Mouse (Mus musculus): ENCODE data around the gene Xntrpc. TPM values are rescaled to one million over a fixed set of nuclear protein-coding genes. Genes with fewer than 3 reads are reported as not detected.

Gene Xntrpc
- polyA plus RNA-seq, 1 experiment from 2014 or later, result 2.5 TPM

GRCm38 (mm10) chr7:102087336-102087735 is 21.8 kb downstream of the Xntrpc start:
- no peak for ATAC-seq (ENCODE audit: low FRiP score)
- H3K27ac ChIP-seq, result no peak overlapping the region
- 85% methylated on average over 4 of the region's 4 CpGs for WGBS
- H3K9me3 ChIP-seq (replicated peaks), result no peaks in the 10 kb centered on the region
- H3K27me3 ChIP-seq, result no peaks in the 10 kb centered on the region
- no peak overlapping the region for H3K4me3 ChIP-seq
- H3K9ac ChIP-seq, result no peak overlapping the region
- no peaks in the 10 kb centered on the region for H3K4me1 ChIP-seq
- H3K4me2 ChIP-seq (replicated peaks), result no peak overlapping the region
- peaks cover 45% of the 10 kb centered on the region for H3K36me3 ChIP-seq

- H3K9ac ChIP-seq, result no peak overlapping the region
- H3K9me3 ChIP-seq (replicated peaks), result no peaks in the 10 kb centered on the region
- peaks cover 8% of the 10 kb centered on the region; the same call in 1 of the 2 replicates for H3K27me3 ChIP-seq
- peaks cover 23% of the 10 kb centered on the region for H3K4me1 ChIP-seq
- WGBS, result 5% methylated on average over 30 of the region's 30 CpGs
- H3K27ac ChIP-seq, result no peak overlapping the region
- ATAC-seq (ENCODE audit: low FRiP score), result peak; percentile 60
- H3K4me2 ChIP-seq (replicated peaks), result peak overlapping the region; percentile 48
- 0 out of 2 replicates have a peak, but pooled peaks cover 6% of the 10 kb centered on the region for H3K36me3 ChIP-seq
- peak overlapping the region; percentile 16 for H3K4me3 ChIP-seq
Measured at GRCm38 (mm10) chr7:102099760-102100661, 34.5 kb downstream of the Xntrpc start.

- Histone ChIP-seq H3K4me3 (no peak overlapping the region), H3K36me3 (0 out of 2 replicates have a peak, but pooled peaks cover 3% of the 10 kb centered on the region), H3K9ac (no peak overlapping the region), H3K9me3 (replicated peaks) (no peaks in the 10 kb centered on the region), H3K27ac (no peak overlapping the region), H3K4me1 (peaks cover 23% of the 10 kb centered on the region), H3K27me3 (peaks cover 8% of the 10 kb centered on the region; the same call in 1 of the 2 replicates), H3K4me2 (replicated peaks) (no peak overlapping the region)
- ATAC-seq (ENCODE audit: low FRiP score), result no peak
- 67% methylated on average over 5 of the region's 5 CpGs for WGBS
Measured at GRCm38 (mm10) chr7:102100868-102101267, 35.4 kb downstream of the Xntrpc start.

GRCm38 (mm10) chr7:102101487-102101886 is 36.0 kb downstream of the Xntrpc start, which contains the start of gene Art1:
Gene Art1 (plus strand): TSS chr7:102101743.
- peaks cover 23% of the 10 kb centered on the region for H3K4me1 ChIP-seq
- 28% methylated on average over 5 of the region's 5 CpGs for WGBS
- H3K27ac ChIP-seq, result peak within 1 kb of the TSS; percentile 19; the same call in 1 of the 2 replicates
- no peak within 1 kb of the TSS for H3K4me3 ChIP-seq
- H3K36me3 ChIP-seq, result no peaks in the 10 kb centered on the region
- no peak within 1 kb of the TSS for H3K9ac ChIP-seq
- peaks cover 8% of the 10 kb centered on the region; the same call in 1 of the 2 replicates for H3K27me3 ChIP-seq
- H3K9me3 ChIP-seq (replicated peaks), result no peaks in the 10 kb centered on the region
- H3K4me2 ChIP-seq (replicated peaks), result no peak within 1 kb of the TSS
- ATAC-seq (ENCODE audit: low FRiP score), result no peak

- H3K27me3 ChIP-seq, result peaks cover 12% of the 10 kb centered on the region; the same call in 1 of the 2 replicates
- H3K4me2 ChIP-seq (replicated peaks), result no peak overlapping the region
- no peak overlapping the region for H3K4me3 ChIP-seq
- H3K9ac ChIP-seq, result no peak overlapping the region
- 0 out of 2 replicates have a peak, but pooled peaks have one; percentile 24 for ATAC-seq (ENCODE audit: low FRiP score)
- H3K4me1 ChIP-seq, result peaks cover 28% of the 10 kb centered on the region
- WGBS, result 41% methylated on average over 8 of the region's 8 CpGs
- no peaks in the 10 kb centered on the region for H3K9me3 ChIP-seq (replicated peaks)
- H3K27ac ChIP-seq, result no peak overlapping the region; the same call in 1 of the 2 replicates
- H3K36me3 ChIP-seq, result no peaks in the 10 kb centered on the region
Measured at GRCm38 (mm10) chr7:102102241-102102640, 36.7 kb downstream of the Xntrpc start.

- no peak for ATAC-seq (ENCODE audit: low FRiP score)
- no peak overlapping the region for H3K4me3 ChIP-seq
- WGBS, result 50% methylated on average over 6 of the region's 6 CpGs
Measured at GRCm38 (mm10) chr7:102102696-102103095, 37.2 kb downstream of the Xntrpc start.

GRCm38 (mm10) chr7:102103555-102103954 is 38.0 kb downstream of the Xntrpc start:
- Histone ChIP-seq H3K4me2 (replicated peaks) (no peak overlapping the region), H3K36me3 (no peaks in the 10 kb centered on the region), H3K27ac (no peak overlapping the region), H3K27me3 (peaks cover 12% of the 10 kb centered on the region; the same call in 1 of the 2 replicates), H3K9me3 (replicated peaks) (no peaks in the 10 kb centered on the region), H3K4me1 (peaks cover 28% of the 10 kb centered on the region), H3K4me3 (no peak overlapping the region), H3K9ac (no peak overlapping the region)
- ATAC-seq (ENCODE audit: low FRiP score), result no peak
- WGBS, result 90% methylated on average over 2 of the region's 2 CpGs

More at GRCm38 (mm10) chr7:102102696-102103095, 37.2 kb downstream of the Xntrpc start:
- no peak overlapping the region; the same call in 1 of the 2 replicates for H3K27ac ChIP-seq
- peaks cover 12% of the 10 kb centered on the region; the same call in 1 of the 2 replicates for H3K27me3 ChIP-seq
- H3K4me1 ChIP-seq, result peaks cover 28% of the 10 kb centered on the region
- no peaks in the 10 kb centered on the region for H3K36me3 ChIP-seq
- H3K9me3 ChIP-seq (replicated peaks), result no peaks in the 10 kb centered on the region
- H3K4me2 ChIP-seq (replicated peaks), result no peak overlapping the region
- no peak overlapping the region for H3K9ac ChIP-seq

GRCm38 (mm10) chr7:102104126-102104525 is 38.6 kb downstream of the Xntrpc start:
- Histone ChIP-seq H3K27ac (no peak overlapping the region), H3K36me3 (no peaks in the 10 kb centered on the region), H3K4me2 (replicated peaks) (no peak overlapping the region), H3K4me3 (no peak overlapping the region), H3K9ac (no peak overlapping the region), H3K4me1 (peaks cover 28% of the 10 kb centered on the region), H3K9me3 (replicated peaks) (no peaks in the 10 kb centered on the region), H3K27me3 (peaks cover 7% of the 10 kb centered on the region; the same call in 1 of the 2 replicates)
- no peak for ATAC-seq (ENCODE audit: low FRiP score)
- WGBS, result 81% methylated on average over 5 of the region's 5 CpGs

- Histone ChIP-seq H3K4me2 (replicated peaks) (peak overlapping the region; percentile 53), H3K4me3 (peak overlapping the region; percentile 24), H3K36me3 (no peaks in the 10 kb centered on the region), H3K27ac (no peak overlapping the region), H3K9ac (peak overlapping the region; percentile 23; the same call in 1 of the 2 replicates), H3K4me1 (peaks cover 13% of the 10 kb centered on the region), H3K9me3 (replicated peaks) (no peaks in the 10 kb centered on the region), H3K27me3 (peaks cover 4% of the 10 kb centered on the region; the same call in 1 of the 2 replicates)
- WGBS, result 21% methylated on average over 23 of the region's 23 CpGs
- ATAC-seq (ENCODE audit: low FRiP score), result peak; percentile 41
Measured at GRCm38 (mm10) chr7:102106700-102107141, 41.2 kb downstream of the Xntrpc start.

- H3K4me3 ChIP-seq, result no peak overlapping the region
- no peak overlapping the region for H3K4me2 ChIP-seq (replicated peaks)
- no peak for ATAC-seq (ENCODE audit: low FRiP score)
- no peaks in the 10 kb centered on the region for H3K36me3 ChIP-seq
- H3K27ac ChIP-seq, result no peak overlapping the region
- peaks cover 5% of the 10 kb centered on the region for H3K4me1 ChIP-seq
- 85% methylated on average over 1 of the region's 1 CpGs for WGBS
- no peak overlapping the region for H3K9ac ChIP-seq
- H3K9me3 ChIP-seq (replicated peaks), result no peaks in the 10 kb centered on the region
- peaks cover 4% of the 10 kb centered on the region; the same call in 1 of the 2 replicates for H3K27me3 ChIP-seq
Measured at GRCm38 (mm10) chr7:102108206-102108605, 42.7 kb downstream of the Xntrpc start.

GRCm38 (mm10) chr7:102109171-102109570 is 43.7 kb downstream of the Xntrpc start, which contains the start of gene Art5:
Gene Art5 (minus strand): TSS chr7:102109489.
- no peak within 1 kb of the TSS for H3K4me3 ChIP-seq
- H3K27me3 ChIP-seq, result peaks cover 4% of the 10 kb centered on the region; the same call in 1 of the 2 replicates
- ATAC-seq (ENCODE audit: low FRiP score), result no peak
- H3K9ac ChIP-seq, result no peak within 1 kb of the TSS
- no peak within 1 kb of the TSS for H3K27ac ChIP-seq
- no peak within 1 kb of the TSS for H3K4me2 ChIP-seq (replicated peaks)
- peaks cover 5% of the 10 kb centered on the region for H3K4me1 ChIP-seq
- H3K9me3 ChIP-seq (replicated peaks), result no peaks in the 10 kb centered on the region
- WGBS, result 81% methylated on average over 7 of the region's 7 CpGs
- no peaks in the 10 kb centered on the region for H3K36me3 ChIP-seq

- H3K27me3 ChIP-seq, result peaks cover 4% of the 10 kb centered on the region; the same call in 1 of the 2 replicates
- H3K4me2 ChIP-seq (replicated peaks), result no peak overlapping the region
- ATAC-seq (ENCODE audit: low FRiP score), result no peak
- no peak overlapping the region for H3K9ac ChIP-seq
- H3K4me1 ChIP-seq, result peaks cover 5% of the 10 kb centered on the region
- H3K4me3 ChIP-seq, result no peak overlapping the region
- H3K9me3 ChIP-seq (replicated peaks), result no peaks in the 10 kb centered on the region
- no peak overlapping the region for H3K27ac ChIP-seq
- 86% methylated on average over 4 of the region's 4 CpGs for WGBS
- no peaks in the 10 kb centered on the region for H3K36me3 ChIP-seq
Measured at GRCm38 (mm10) chr7:102109746-102110145, 44.2 kb downstream of the Xntrpc start.

Measured in hindbrain, embryonic 12.5 days (tissue).